Mouse (Mus musculus) urinary bladder, postnatal 4 days (tissue): ENCODE measurements around the gene Gm49325.

ENCODE experiments used
- DNase-seq, 2 experiments: peaks; one replicate each; pipeline ENCODE4 v3.0.0; 2021 to 2022; ENCODE audit warnings: low spot score in 2 of 2

The Gm49325 gene

DNA sequence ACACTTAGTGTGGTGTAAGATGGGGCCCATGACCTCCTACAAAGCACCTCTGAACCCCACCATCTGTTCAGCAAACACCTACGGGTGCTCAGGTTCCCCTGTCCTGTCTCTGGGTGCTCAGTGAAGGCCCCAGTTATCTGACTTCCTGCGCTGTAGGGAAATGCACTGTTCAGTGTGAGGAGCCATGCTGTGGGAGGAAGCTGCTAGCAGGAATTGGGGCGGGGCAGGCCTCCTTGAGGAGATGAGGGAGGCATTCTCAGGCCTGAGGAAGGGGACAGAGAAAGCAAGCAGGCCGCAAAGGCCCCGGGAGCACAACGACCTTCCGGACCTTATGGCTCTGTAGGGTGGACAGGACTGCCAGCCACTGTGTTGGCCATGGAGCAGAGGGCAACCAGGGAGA is 16.9 kb upstream of the Gm49325 start:
- DNase-seq: no peak

DNA sequence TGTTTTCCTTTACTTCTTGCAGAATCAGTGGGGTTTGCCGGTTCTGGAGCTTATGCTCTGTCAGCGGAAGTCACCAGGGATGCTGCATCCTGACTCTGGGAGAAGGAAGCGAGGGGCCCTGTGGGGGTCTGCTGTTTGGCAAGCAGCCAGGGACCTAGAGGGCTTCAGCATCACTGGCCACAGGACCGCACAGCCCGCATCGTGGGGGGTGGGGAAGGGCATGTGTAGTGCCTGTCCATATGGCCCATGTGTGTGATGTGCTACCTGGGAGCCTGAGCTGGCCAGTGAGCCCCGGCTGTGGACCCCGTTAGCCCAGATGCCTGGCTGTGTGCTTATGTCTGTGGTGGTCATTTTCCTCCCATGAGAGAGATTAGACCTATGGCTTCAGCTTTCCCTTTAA is 16.2 kb upstream of the Gm49325 start:
- DNase-seq: no peak

DNA sequence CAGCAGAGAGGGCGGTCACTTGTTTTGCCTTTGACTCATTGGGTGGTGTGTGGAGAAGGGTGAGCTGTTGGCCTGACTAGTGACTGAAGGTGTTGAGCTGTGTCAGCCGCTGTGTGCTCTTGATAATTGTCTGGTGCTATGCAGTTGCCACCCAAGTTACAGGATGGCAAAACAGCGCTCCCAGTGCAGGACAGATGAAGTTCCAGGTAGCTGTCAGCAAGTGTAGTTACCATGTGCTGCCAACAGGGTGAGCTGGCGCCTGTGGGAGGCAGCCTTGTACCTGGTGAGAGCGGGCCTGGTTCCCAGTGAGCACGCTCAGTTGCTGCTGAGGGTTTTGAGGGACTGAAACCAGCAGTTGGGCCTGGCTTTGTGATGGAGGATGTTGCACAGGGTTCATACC is 15.2 kb upstream of the Gm49325 start:
- DNase-seq: peak in 1 of 2 experiments; percentile 39

DNA sequence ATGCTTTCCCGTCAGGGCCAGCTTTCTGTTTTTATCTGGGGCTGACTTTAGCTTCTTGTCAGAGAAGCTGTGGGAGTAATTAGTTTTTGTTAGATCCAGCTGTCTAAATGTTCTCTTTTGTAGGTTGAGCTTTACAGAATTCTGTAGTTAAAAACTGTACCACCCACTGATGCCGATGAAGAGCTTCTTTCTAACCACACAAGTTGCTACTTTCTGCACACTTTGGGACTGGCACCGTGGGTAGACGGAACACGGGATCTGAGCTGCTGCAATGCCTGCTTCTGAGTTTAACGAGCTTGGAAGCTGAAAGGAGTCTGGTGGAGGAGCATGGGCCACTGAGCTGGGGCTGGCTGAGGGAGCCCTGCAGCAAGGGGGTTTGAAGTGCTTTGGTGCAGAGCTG is 14.5 kb upstream of the Gm49325 start:
- no peak for DNase-seq

DNA sequence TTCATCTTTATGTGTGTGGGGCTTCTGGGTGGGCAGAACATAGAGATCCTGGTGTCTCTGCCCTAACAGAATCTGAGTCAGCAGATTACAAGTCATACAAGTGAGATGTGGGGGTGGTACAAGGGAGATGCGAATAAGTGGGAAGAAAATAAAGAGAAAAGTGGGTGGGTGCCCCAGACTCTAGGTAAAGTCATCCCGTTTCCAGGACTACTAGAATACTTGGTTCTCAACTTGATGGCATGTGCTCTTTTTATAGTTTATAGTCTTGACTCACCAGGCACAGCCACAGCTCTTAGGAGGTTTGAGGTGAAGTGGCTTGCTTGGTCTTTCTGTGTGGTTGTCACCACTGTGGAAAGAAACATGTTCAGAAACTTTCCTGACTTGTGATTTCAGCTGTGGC is 9.9 kb upstream of the Gm49325 start:
- no peak for DNase-seq

DNA sequence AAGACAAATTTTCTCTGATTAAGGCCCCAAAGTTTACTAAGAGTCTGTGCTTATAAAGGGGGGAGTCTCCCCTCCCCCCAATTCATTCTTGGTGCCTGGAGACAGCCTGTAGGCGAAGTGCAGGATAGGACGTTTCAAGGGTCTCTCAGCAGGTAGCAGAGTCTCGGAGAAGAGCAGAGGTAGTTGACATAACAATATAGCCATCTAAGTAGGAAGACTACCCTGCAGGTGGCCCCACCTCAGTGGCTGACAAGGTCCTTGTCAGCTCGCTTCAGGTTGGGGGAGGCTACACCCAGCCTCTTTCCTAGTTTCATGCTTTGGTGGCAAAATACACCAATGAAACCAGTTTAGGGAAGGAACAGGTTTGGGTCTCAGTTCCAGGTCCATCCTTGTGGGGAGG is 3.0 kb upstream of the Gm49325 start:
- DNase-seq: no peak

DNA sequence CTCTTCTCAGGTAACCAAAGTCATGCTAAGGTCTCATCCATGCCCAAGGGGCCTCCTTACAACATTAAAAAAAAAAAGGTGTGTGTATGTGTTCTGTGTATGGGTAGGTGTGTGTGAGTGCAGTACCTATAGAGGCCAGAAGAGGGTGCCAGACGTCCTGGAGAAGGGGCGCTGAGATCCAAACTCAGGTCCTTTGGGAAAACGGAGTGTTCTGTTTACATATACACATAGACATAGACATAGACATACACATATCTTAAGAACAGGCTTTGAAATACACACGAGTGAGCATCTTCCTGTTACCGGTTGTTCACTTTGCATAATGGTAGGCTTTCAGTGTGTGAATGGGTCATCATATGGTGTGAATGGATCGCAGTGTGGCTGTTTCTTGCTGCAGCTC is 1.9 kb upstream of the Gm49325 start:
- DNase-seq: no peak

DNA sequence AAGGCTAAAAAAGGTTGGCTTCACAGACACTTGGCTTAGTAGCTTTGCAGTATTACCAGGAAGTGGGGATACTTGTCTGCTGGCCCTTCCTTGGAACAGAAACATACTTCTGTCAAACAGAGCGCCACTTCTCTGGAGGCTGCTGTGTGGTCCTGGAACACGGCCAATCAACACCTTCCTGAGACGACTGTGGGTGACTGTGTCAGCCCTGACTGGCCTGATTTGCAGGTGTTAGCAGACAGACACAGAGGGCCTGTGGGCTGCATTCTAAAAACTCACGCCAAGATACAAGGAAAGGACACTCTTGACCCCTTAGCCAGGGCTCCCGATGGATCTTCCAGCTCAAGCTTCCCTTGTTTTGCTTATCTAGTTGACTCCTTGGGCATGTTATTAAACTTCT is 1.0 kb upstream of the Gm49325 start:
- DNase-seq: no peak

DNA sequence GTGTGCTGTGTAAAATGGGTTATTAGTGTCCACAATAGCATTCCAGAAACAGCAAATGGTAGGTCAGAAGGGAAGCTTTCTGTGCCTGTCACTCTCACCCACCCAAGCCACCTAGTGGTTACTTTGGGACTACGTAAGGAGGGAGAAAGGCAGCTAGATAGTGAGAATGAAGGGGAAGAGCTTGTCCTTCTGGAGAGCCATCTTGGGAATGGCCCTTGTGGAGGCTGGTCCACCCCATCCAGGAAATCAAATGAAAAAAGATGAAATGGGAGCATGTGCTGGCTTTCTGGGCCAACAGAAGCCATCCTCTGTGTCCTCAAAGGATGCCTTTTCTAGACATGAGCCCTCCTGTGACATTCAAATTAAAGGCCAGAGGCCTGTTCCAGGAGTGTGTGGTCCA is 629 bp upstream of the Gm49325 start:
- DNase-seq: no peak

DNA sequence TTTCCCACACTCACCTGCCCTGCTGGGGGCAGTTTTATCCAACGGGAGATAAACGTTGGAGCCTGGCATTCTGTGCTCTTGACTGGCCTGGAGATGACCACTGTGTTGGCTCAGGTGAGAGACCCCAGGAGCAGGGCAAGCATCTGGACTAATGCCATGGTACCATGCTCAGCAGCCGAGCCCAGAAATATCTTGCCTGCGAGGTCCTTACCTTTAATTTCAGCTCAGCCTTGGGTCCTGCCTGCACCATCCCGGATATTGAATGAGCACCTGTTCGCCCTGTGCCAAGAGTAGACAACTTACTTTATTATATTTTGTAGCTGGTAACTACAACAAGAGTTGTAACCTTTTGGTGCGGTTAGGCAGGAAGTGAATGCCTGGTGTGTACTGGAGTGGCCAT is 858 bp downstream of the Gm49325 start:
- no peak for DNase-seq

DNA sequence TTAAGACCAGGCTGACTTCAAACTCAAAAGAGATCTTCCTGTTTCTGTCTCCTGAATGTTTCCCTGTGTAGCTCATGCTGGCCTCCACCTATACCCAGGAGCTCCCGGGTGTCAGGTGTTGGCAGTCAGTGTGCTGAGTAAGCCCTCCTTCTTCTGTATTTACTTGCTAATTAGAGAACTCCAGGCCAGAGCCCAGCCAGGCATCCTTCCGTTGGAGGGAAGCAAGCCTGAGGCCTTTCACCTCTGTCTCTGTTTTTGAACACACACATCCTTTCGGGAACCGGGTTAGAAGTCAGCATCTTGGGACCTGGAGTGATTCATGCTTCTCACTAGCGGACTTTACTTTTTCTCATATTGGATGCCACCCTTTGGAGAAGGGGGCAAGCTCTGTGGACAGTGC is 1.4 kb downstream of the Gm49325 start:
- DNase-seq: no peak

DNA sequence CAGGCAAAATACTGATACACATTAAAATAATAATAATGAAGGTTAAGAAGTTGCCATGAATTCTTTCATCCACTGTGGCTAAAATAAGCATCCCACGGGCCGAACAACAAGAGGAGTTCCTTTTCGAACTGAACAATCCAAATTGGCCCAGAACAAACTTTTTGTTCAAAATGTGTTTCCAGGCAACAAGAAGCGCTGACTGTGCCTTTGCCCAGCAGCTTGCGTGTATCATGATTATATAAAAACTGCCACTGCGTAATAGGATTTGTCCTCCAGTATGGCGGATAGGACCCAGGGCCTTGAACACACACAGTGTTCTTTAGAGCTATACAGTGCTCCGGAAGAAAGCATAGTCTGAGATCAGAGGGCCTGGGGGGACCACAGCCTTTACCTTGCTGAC is 2.6 kb downstream of the Gm49325 start:
- DNase-seq: no peak

DNA sequence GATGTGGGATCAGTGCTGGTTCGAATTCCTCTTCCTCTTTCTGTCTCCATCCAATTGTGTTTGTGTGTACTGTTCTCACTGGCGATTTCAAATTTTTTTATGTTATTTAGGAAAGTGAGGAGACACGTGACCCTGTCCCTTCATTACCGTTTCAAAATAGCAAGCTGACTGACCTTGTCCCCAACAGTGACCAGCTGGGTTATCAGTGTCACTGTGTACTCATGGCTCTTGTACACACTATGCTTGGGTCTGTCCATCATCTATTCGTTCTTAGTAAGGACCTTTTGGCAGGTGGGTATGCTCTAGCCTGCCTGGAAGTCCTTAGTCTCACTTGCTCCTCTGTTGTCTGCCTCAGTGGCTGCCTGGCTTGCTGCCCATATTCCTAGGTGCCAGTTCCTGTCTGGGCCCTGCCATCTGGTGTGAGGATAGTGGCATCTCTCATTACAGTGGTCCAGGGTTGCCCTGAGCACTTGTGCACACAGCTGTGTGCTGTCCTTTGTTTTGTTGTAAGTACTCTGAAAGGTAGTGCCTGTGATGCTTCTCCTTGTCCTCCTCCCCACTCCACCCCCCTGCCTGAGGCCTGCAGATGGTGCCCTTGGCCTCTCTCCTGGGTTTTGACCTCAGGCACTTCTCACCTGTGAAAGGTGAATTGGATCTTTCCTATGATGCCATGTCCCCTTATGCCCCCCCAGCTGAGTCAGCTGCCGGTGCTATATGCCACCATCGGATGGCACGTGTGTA is 4.4 kb downstream of the Gm49325 start:
- DNase-seq: no peak

DNA sequence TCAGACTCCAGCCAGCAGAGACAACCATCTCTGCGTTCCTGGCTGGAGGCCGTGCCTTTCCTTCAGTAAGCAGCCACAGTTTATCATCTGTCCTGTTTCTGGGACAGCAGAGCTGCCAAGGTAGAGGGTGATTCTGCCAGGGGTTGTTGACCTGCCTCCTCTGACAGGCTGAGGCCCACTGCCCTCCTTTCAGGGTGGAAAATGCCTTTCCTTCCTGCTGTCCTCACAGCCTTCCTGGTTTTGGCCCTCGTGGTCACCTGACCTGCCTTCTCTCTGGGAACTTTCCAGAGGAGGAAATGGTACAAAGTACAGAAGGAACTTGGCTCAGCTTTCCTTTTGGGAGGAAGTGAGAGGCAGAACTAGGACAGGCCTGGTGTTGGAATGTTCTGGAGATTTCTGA is 7.4 kb downstream of the Gm49325 start:
- peak in 1 of 2 experiments; percentile 31 for DNase-seq

DNA sequence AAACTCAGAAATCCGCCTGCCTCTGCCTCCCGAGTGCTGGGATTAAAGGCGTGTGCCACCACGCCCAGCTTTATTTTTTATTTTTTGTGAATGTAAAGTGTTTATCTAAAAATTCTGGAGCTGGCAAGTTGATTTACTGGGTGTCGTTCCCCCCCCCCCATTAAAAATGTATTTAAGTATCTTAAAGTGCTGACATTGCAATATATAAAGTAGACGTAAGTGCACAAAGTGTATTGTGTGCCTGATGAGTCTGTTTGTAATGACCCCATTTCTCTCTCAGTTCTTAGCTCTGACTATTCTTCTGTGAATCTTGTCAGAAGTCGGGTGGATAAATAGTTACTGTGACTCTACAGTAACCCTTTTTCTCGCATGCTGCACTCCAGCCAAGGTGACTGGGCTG is 9.7 kb downstream of the Gm49325 start:
- DNase-seq: no peak

DNA sequence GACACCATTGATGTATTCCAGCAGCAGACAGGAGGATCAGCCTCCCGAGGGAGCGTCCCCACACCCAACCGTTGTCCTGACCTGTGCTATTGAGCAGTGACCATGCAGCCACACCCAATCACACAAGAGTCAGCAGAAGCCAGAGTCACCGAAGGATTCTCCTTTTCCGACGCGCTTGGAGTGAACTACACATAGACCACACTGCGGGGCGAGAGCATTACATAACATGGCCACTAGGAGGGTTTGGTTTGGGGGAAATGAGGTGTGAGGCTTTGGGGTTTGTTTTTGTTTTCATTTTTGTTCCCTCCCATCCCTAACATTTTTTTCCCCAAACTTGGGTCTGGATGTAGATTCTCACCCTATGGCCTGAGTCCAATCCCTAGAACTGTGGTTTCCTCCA is 10.2 kb downstream of the Gm49325 start:
- no peak for DNase-seq

DNA sequence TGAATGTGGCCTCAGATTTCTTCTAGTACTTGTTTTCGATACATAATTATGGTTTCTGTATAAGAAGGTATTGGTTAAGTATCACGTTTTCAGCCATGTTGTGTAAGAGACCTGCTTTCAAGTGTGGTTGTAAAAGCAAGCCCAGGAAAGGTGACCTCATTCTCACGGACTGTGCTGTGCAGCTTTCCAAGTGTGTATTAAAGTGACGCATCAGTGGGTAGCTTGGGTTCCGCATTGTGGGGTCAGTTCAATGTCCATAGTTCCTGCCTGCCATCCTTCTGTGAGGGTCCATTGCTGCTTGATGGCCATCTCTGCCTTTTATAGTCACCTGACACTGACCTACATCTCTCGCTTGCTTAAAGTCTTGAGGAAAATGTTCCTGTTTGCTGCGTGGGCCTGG is 10.9 kb downstream of the Gm49325 start:
- DNase-seq: no peak

DNA sequence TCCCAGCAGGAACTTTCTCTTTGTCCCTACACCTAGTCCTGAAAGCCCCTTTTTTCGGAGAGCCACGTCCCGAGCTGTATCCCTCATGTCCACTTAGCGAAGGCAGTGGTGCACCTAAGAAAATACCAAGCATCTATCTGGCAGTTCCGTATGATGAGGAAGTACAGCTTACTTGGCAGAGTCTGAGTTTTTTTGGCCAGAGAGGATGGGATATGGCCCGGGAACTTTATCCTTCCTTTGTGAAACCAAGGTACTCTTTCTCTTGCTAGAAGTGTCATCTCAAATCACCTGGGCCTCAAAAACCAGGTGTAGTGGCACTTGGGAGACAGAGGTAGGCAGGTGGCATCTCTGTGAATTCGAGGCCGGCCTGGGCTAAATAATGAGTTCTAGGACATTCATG is 15.5 kb downstream of the Gm49325 start:
- no peak for DNase-seq

DNA sequence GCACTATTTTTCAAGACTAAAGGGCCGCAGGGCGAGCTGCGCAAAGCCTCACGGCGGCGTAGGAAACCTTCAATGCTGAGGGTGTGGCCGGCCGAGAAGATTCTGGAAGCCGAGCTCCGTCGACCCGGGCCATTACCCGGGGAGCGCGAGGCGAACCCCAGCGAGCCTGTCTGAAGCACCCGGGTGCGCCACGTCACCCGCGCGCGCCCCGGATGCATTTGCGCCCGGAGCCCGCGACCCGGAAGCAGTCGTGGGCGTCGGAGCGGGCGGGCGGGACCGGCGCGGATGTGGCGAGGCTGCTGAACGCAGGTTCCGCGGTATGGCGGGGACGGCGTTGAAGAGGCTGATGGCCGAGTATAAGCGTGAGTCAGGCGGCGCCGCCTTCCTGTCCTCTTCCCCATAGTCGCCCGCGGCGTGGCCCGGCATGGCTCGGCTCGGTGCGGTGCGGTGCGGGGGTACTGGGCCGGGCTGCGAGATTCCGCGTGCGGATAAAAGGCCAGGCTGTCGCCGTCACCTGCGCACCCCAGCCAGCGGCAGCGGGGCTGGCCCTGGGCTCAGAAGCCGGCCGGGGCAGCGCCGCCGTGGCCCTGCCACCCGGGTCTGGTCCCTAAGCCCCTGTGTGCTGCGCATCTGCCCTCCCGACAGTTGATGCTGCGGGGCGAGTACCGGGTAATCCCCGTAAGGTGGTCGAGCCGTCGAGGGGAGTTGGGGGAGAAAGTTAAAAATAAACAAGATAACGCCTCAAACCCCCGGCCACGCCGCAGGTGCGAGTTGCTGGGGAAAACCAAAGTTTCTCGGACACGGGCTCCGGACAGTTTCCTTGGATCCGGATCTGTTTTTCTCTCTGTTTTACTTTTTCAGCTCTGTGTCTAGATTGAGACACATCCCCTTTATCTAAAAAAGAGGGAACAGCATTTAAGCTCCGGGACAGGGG is 16.3 kb downstream of the Gm49325 start, which contains the start of gene Ube2g2:
TSS of gene Ube2g2 (plus strand) at position 221 of the 934 bp plus-strand sequence.
- DNase-seq: peak; percentile 93 to 95

DNA sequence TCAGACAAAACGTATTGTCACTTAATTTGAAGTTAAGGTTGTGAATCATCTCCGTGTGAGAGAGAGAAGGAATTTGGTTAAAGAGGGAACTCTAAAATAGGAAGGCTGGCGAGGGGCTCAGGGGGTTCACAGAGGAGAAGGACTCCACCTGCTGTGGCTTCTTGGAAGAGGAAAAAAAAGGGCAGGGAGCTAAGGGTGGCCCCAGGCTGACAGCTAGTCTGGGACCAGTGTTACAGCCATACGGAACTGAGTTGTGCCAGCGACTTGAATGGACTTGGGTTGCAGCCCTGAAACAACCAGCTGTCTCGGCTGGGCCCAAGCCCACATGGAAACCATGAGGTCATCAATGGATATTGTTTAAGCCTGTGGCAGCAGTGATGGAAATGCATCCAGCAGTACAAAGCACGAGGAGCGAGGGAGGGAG is 17.1 kb downstream of the Gm49325 start:
- DNase-seq: peak in 1 of 2 experiments; percentile 28

DNA sequence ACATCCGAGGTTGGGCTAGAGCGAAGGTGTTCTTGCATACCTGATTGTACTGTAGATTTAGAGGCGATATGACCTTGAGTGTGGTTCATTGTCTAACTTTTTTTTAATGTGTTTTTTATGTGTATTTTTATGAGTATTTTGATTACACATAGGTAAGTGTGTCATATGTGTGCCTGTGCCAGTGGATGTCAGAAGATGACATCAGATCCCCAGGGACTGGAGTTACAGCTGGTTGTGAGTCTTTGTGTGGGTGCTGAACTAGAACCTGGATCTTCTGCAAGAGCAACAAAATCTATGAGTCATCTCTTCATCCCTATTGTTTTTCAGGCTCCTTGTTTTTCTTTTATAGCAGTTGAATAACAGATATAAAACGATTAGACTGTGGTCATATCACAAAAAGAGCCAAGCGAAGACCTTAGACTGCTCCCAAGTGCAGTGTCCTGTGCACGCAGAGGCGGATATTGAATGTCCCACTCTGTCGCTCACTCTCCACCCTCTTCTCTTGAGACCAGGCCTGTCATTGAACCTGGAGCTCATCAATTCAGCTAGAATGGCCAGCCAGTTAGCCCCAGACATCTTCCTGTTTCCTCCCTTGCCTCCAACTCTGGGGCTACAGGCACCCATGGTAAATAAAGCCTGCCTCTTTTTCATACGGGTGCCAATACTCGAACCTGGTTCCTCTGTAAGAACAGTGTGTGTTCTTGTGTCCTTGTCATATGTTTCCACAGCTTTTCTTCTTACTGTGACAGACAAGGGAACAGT is 17.8 kb downstream of the Gm49325 start:
- no peak for DNase-seq

DNA sequence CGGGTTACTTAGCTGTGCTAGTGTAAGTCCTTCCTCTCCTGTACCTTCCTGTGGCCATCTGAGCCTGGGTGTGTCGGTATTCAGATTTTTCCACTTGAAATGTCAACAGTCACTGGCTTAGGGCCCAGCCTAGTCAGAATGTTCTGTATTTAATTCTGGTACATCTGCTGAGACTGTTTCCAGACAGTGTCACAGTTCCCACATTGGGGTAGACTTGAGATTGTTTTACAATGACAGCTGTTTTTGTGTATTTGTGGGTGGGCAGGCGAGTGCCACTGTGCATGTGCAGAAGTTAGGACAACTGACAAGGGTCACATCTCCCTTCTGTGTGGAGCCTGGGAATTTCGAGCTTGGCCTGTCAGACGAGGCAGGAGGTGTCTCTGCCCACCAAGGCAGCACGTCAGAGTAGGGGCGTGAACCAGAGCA is 18.6 kb downstream of the Gm49325 start:
- DNase-seq: no peak
